Mouse (Mus musculus): ENCODE data around the gene Srsf6.

- TF ChIP-seq GATA1 (IDR thresholded peaks at IDR 0.05; ENCODE audit: borderline replicate concordance, low read length) (no peak), FLI1 (IDR thresholded peaks at IDR 0.05; ENCODE audit: low read length) (no peak)
Measured at GRCm38 (mm10) chr2:162930516-162931122, 709 bp upstream of the Srsf6 start.
